In the genomic region with DNA sequence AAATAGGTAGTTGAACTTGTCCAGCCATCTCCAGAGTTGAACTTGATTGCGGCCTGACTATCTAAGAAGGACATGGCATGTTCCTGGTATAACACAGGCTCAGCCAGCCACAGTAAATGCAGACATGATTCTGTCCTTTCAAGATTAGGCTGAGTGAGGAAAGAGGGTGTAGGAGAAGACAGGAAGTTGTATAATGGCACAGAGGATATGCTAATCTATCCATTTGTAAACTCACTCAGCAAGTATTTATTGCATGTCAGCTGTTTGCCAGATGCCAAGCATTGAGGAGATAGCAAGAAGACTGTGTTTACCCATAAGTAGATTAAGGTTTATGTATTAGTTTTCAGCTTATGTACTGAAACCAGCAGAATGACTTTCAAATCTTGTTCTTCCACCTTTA, we compare ENCODE assay signal across 14 mouse cellular contexts. TPM values are rescaled to one million over a fixed set of nuclear protein-coding genes. Genes with fewer than 3 reads are reported as not detected.
DNase-seq lines count a peak whose midpoint lies in the region; ATAC-seq lines count a peak whose summit lies in the region.
"Had no signal": no experiment of that assay in that cellular context is flagged by ENCODE, and none has a peak within 500 bp of the region (broad histone marks: within the 10 kb centered on the region; RNA-seq: fewer than 3 reads in every experiment).

No protein-coding gene starts in this region.

- 0 out of 2 replicates have a peak overlapping the region, but pooled peaks have one; percentile 31 for H3K9ac ChIP-seq in liver, embryonic 12.5 days
- no peak overlapping the region for H3K9ac ChIP-seq in hindbrain, embryonic 12.5 days
- H3K9ac ChIP-seq in heart, embryonic 12.5 days: no peak overlapping the region
- H3K9ac ChIP-seq: embryonic facial prominence, embryonic 12.5 days; hindbrain, embryonic 13.5 days; lung, embryonic 15.5 days had no signal

- 20% methylated on average over 1 of the region's 1 CpGs for WGBS in liver, embryonic 12.5 days (ENCODE audit: insufficient replicate concordance)
- 94% methylated on average over 1 of the region's 1 CpGs for WGBS in hindbrain, embryonic 12.5 days
- 61% methylated on average over 1 of the region's 1 CpGs for WGBS in heart, embryonic 12.5 days

- H3K4me3 ChIP-seq in liver, embryonic 12.5 days: no peak overlapping the region
- H3K4me3 ChIP-seq in hindbrain, embryonic 12.5 days: no peak overlapping the region
- no peak overlapping the region for H3K4me3 ChIP-seq in heart, embryonic 12.5 days
- H3K4me3 ChIP-seq: embryonic facial prominence, embryonic 12.5 days; hindbrain, embryonic 13.5 days; limb, embryonic 10.5 days; lung, embryonic 15.5 days had no signal

- peaks cover 69% of the 10 kb centered on the region for H3K4me1 ChIP-seq in liver, embryonic 12.5 days
- H3K4me1 ChIP-seq in hindbrain, embryonic 12.5 days: no peaks in the 10 kb centered on the region
- H3K4me1 ChIP-seq in heart, embryonic 12.5 days (replicated peaks): peaks cover 35% of the 10 kb centered on the region
- H3K4me1 ChIP-seq: embryonic facial prominence, embryonic 12.5 days; hindbrain, embryonic 13.5 days; limb, embryonic 10.5 days had no signal

- no peaks in the 10 kb centered on the region for H3K9me3 ChIP-seq in liver, embryonic 12.5 days (replicated peaks)
- H3K9me3 ChIP-seq in hindbrain, embryonic 12.5 days (replicated peaks): no peaks in the 10 kb centered on the region
- no peaks in the 10 kb centered on the region for H3K9me3 ChIP-seq in heart, embryonic 12.5 days (replicated peaks)
- H3K9me3 ChIP-seq: embryonic facial prominence, embryonic 12.5 days; hindbrain, embryonic 13.5 days; limb, embryonic 10.5 days; lung, embryonic 15.5 days had no signal

- ATAC-seq in liver, embryonic 12.5 days: peak; percentile 44; the same call in 1 of the 2 replicates
- ATAC-seq in hindbrain, embryonic 12.5 days (ENCODE audit: low FRiP score): no peak
- no peak for ATAC-seq in heart, embryonic 12.5 days (ENCODE audit: insufficient number of reproducible peaks, low FRiP score)
- ATAC-seq: Patski had no signal

- no peaks in the 10 kb centered on the region for H3K36me3 ChIP-seq in liver, embryonic 12.5 days
- H3K36me3 ChIP-seq in hindbrain, embryonic 12.5 days: no peaks in the 10 kb centered on the region
- H3K36me3 ChIP-seq in heart, embryonic 12.5 days: no peaks in the 10 kb centered on the region
- H3K36me3 ChIP-seq: embryonic facial prominence, embryonic 12.5 days; hindbrain, embryonic 13.5 days; limb, embryonic 10.5 days; lung, embryonic 15.5 days had no signal

- DNase-seq in CD4-positive, CD25-positive, alpha-beta regulatory T cell, adult 2 months (ENCODE audit: low read depth, low spot score): peak; percentile 36
- peak; percentile 44 for DNase-seq in c-Kit-positive CD71-positive TER-119-negative erythroid progenitor cells, embryonic 14.5 days (ENCODE audit: low read depth)
- peak; percentile 54 for DNase-seq in naive thymus-derived CD4-positive, alpha-beta T cell, adult 2 months (ENCODE audit: low read depth)
- DNase-seq in gastrocnemius, postnatal 25 days: no peak
- DNase-seq: cerebellum, postnatal 36 days; thymus, postnatal 25 days had no signal

- no peaks in the 10 kb centered on the region for H3K27me3 ChIP-seq in liver, embryonic 12.5 days (replicated peaks)
- H3K27me3 ChIP-seq in hindbrain, embryonic 12.5 days: no peaks in the 10 kb centered on the region
- H3K27me3 ChIP-seq in heart, embryonic 12.5 days (replicated peaks): no peaks in the 10 kb centered on the region
- H3K27me3 ChIP-seq: embryonic facial prominence, embryonic 12.5 days; hindbrain, embryonic 13.5 days; lung, embryonic 15.5 days; Patski had no signal

- H3K4me2 ChIP-seq in liver, embryonic 12.5 days: no peak overlapping the region
- H3K4me2 ChIP-seq in hindbrain, embryonic 12.5 days (replicated peaks): no peak overlapping the region
- no peak overlapping the region for H3K4me2 ChIP-seq in heart, embryonic 12.5 days
- H3K4me2 ChIP-seq: embryonic facial prominence, embryonic 12.5 days; hindbrain, embryonic 13.5 days; lung, embryonic 15.5 days had no signal

- H3K27ac ChIP-seq in liver, embryonic 12.5 days: peak overlapping the region; percentile 65
- no peak overlapping the region for H3K27ac ChIP-seq in hindbrain, embryonic 12.5 days
- no peak overlapping the region for H3K27ac ChIP-seq in heart, embryonic 12.5 days (ENCODE audit: poor library complexity, severe bottlenecking)
- H3K27ac ChIP-seq: embryonic facial prominence, embryonic 12.5 days; hindbrain, embryonic 13.5 days; limb, embryonic 10.5 days; lung, embryonic 15.5 days had no signal

RNA-seq across cellular contexts. Expression of gene Dennd2d, which starts 10.5 kb away (rescaled TPM):
- polyA plus RNA-seq in liver, embryonic 12.5 days (2016; fragmentation: Nextera tagmentation; extraction: Ambion mirVana): 4.6 and 4.9 TPM in 2 replicates
- 0.43 and 0.48 TPM in 2 replicates for polyA plus RNA-seq in hindbrain, embryonic 12.5 days (2016; fragmentation: Nextera tagmentation; extraction: Ambion mirVana)
- 2.0 and 2.2 TPM in 2 replicates for polyA plus RNA-seq in heart, embryonic 12.5 days (2016; fragmentation: Nextera tagmentation; extraction: Ambion mirVana)
- under 1 TPM; 0.13 to 0.27 TPM for total RNA-seq in gastrocnemius, postnatal 25 days (2021)

RNA-seq across cellular contexts. Expression of gene Dram2, which starts 54.9 kb away (rescaled TPM):
- 23.9 and 24.9 TPM in 2 replicates for polyA plus RNA-seq in liver, embryonic 12.5 days (2016; fragmentation: Nextera tagmentation; extraction: Ambion mirVana)
- polyA plus RNA-seq in hindbrain, embryonic 12.5 days (2016; fragmentation: Nextera tagmentation; extraction: Ambion mirVana): 49.1 and 50.2 TPM in 2 replicates
- 57.6 and 59.4 TPM in 2 replicates for polyA plus RNA-seq in heart, embryonic 12.5 days (2016; fragmentation: Nextera tagmentation; extraction: Ambion mirVana)
- total RNA-seq in gastrocnemius, postnatal 25 days (2021): 10 to 100 TPM; 72.5 to 79.3 TPM

RNA-seq across cellular contexts. Expression of gene Cept1, which starts 54.9 kb away (rescaled TPM):
- polyA plus RNA-seq in liver, embryonic 12.5 days (2016; fragmentation: Nextera tagmentation; extraction: Ambion mirVana): 23.2 and 31.3 TPM in 2 replicates
- polyA plus RNA-seq in hindbrain, embryonic 12.5 days (2016; fragmentation: Nextera tagmentation; extraction: Ambion mirVana): 36.7 and 40.7 TPM in 2 replicates
- polyA plus RNA-seq in heart, embryonic 12.5 days (2016; fragmentation: Nextera tagmentation; extraction: Ambion mirVana): 32.4 and 32.9 TPM in 2 replicates
- 10 to 100 TPM; 15.0 to 19.4 TPM for total RNA-seq in gastrocnemius, postnatal 25 days (2021)
